Mouse (Mus musculus) left cerebral cortex, adult 8-10 months (tissue): ENCODE measurements at regions not wholly inside any gene's neighbourhood (a gene's known extent, or its start where the extent isn't known, plus 50 kb on each side); places are given as distances from the start of the nearest gene placed in this dataset.
A peak's percentile ranks its signal among the peaks of the same experiment; 100 is the strongest.

Experiments
- DNase-seq, 2 experiments: peaks; one replicate each; pipeline ENCODE4 v3.0.0; 2022; ENCODE audit warnings: low spot score in 2 of 2

- no peak for DNase-seq
Observed at GRCm38 (mm10) chr9:34280311-34281208, 205.1 kb upstream of the Kirrel3 start.

DNA sequence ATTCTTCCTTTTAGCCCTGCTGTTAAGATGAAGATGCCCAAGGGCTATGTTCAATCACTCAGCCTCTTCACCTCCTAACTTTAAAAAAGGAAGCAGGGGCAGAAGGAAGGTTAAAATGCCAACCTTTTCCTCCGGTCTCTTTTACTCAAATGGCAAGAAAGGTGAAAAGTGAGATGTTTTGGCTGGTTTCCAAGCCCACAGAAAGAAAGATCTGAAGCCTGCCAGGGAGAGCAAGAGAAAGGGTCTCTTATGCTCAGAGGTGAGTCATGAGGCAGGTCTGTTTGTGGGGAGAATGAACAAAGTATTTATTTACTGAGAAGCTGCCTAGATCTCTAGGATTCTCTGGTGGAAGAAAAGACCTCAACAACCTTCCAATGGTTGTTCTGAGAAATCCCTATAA lies 162.1 kb upstream of the Kirrel3 start:
- no peak for DNase-seq

DNA sequence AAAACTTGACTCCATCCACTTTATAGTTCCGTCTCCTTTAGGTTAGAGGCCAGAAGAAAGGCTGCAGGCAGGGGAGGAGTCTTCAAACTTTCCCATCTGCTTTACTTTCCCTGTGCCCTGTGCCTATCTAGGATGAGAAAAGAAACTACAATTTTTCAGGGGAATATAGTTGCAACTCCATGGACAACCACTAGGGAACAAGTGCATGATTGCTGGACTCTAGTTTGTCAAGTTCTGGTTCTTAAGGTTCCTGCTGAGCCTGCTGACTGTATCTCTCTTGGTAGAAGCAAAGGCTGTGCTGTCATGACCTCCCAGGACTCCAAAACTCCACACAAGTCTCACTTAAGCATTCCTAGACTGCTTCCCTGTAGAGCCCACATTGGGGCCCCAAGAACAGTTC lies 157.0 kb upstream of the Kirrel3 start:
- no peak for DNase-seq

GRCm38 (mm10) chr9:34334112-34334511 lies 151.6 kb upstream of the Kirrel3 start:
- DNase-seq = no peak

DNA sequence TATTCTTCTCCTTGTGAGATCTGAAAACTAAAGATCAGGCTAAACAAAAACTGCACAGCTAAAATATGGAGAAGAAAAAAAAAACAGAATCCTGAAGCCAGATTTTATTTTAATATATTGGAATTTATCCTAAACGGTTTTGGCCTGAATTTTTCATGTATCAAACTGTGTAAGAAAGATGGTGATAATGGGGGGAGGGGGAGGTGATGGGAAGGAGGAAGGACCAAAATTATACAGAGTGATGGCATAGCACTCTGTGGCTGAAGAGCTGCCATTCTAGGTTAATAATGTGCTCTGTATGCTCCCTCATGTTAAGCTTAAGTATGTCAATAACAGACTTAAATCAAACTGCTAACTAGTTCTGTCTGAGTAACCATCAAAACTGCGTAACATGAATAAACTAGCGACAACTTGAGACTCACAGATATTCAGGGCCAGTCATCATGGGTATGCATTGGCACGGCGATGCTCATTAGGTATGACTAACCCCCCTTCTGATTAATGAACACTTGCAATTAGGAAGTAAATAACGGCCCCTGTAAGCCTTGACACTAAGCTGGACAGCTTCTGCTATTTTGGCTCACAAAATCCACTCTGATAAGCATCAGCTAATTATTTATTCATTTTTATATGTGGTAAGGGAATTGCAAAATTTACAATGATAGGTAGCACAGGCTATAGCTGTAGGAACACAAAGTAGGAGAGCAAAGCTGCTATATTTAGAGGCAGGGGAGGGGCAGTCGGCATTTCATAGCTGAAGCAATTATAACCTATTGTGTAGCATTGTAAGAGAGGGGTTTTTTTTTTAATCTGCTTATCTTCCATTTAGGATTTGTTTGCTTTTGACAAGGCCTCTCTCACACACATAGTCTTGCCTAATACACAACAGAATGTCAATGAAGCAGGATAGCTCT lies 150.9 kb upstream of the Kirrel3 start:
- DNase-seq = no peak

- DNase-seq = no peak
Observed at GRCm38 (mm10) chr9:34348442-34348841, 137.3 kb upstream of the Kirrel3 start.

DNA sequence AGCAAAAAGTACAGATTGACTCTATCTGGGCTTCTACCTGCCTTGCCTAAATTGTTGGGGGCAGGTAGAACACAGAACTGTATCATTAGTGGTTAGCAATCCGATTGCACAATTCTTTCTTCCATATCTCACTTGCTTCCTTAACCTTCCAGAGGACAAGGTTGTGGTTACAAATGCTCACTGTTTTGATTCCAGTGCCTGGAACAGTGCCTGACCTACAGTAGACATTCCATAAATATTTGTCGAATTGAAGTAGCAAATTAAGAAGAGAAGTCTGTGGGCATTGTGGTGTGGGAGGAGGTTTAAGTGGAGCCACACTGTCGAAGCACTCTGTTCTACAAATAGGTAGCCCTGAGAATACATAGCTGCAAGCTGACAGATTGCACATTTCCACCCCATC lies 135.7 kb upstream of the Kirrel3 start:
- no peak for DNase-seq

- no peak for DNase-seq
Observed at GRCm38 (mm10) chr9:34353744-34354143, 131.9 kb upstream of the Kirrel3 start.

GRCm38 (mm10) chr9:34354723-34355316 lies 130.9 kb upstream of the Kirrel3 start:
- DNase-seq = no peak

DNA sequence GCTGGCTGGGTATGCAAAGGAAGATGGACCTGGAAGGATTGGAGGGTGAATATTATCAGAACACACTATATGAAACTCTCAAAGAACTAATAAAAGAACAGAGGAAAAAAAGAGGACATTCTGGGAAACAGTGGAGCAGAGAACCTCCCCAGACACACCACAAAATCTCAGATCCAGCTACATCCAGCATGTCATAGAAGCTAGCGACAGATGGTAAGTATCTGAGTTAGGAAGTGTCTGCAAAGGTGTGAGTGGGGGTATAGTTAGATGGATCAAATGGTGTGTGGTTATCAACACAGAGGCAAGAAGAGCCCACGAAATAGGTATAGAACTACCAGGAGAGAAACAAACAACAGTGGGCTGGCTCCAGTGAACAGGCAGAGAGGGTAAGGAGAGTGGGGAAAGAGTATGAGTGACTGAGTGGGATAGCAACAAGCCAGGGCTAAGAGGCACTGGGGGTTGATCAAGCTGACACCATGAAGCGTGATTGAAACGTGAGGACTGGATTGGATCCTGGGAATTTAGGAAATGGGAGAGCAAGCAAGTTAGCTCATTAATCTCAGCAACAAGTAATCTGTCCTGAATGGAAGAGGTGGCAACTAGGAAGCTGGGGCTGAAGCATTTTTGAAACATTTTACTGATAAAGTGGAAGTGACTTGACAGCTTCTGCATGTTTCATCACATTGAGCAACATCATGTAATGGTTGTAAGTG lies 114.9 kb upstream of the Kirrel3 start:
- no peak for DNase-seq

- no peak for DNase-seq
Observed at GRCm38 (mm10) chr9:34375187-34375586, 110.5 kb upstream of the Kirrel3 start.

DNA sequence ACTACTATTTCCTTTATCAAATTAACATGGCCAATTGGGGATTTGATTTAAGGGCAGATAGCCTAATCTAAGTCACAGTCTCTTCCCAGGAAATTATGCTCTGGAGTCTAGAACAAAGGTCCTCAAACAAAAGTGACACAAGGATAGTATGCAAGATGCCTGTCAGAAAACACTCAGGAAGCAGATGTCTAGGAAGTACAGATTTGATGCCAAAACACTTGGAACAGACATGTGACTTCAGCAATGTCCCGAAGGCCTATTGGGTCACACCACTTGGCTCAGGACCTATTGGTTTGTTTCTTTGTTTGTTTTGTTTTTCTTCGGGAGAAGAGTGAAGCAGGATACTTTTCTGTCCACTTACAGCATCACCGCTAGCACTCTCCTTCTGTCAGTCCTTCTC lies 105.7 kb upstream of the Kirrel3 start:
- DNase-seq = no peak

DNA sequence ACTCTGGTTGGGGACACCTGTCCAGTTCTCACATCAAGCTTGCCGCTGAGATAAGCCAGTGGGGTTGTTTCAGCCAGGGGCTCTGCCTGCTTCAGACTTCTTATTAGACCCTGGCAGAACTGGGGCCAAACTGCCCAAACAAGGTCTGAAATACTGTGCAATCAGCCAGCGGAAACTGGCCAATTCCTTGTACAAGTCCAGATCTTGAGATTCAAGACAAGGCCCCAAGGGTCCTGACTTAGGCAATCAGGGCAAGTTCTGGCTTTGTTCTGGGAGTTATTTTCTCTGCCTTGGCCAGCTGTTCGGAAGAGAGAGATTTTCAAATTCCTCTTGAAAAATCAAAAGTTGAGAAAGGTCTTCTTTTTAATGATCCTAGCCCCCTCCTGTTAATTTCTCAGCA lies 104.1 kb upstream of the Kirrel3 start:
- no peak for DNase-seq

DNA sequence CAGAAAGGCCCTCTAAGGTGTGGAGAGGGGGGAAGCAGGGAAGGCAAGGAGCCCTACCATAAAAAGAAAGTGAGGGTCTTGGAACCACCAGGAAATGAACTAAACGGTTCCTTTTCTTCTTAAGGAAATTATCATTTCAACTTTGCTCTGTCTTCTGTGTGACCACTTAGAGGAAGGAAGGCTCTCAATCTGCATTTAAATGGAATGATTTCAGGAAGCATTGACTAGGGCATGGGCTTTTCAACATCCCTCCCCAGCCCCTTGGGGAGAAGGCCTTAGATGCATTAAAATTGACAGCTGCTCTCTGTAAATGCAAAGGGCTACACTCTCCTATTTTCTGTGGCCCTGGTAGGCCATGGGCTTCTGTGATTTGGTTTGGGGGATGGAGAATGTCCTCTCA lies 103.5 kb upstream of the Kirrel3 start:
- no peak for DNase-seq

DNA sequence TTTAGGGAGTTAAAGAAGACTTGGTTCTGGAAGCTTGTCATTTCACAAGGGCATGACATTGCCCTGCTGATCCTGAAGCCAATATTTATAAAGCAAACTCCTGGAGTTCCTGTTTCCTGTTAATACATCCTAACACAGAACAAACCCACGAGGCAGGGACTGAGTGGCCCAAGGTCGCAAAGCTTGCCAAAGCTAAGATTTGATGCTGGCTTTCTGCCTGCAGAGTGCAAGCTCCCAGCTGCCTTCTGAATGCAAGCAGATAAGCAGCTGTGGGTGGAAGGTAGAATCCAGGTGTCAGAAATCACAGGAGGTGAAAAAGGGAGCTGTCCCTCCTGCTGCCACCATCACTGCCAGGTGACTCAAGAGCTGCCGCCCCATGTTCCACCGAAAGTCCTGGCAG lies 99.6 kb upstream of the Kirrel3 start:
- no peak for DNase-seq

DNA sequence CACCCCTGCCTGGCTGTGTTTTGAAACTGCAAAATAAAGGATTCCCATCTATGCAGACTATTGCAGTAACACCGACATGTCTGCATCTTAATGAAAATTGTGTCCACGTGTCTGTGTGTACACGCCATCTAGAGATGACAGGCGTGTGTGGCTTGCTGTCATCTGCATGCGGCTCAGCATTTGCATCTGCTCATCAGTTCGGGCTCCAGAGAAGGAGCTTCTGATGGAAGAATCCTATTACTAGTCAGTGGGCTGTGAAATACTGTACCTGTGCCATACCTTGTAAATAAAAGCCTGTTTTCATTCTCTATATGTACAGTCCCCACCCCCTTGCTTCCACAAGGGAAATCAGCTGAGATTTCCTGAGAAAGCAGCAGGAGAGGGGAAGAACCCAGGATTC lies 92.7 kb upstream of the Kirrel3 start:
- DNase-seq = no peak

DNA sequence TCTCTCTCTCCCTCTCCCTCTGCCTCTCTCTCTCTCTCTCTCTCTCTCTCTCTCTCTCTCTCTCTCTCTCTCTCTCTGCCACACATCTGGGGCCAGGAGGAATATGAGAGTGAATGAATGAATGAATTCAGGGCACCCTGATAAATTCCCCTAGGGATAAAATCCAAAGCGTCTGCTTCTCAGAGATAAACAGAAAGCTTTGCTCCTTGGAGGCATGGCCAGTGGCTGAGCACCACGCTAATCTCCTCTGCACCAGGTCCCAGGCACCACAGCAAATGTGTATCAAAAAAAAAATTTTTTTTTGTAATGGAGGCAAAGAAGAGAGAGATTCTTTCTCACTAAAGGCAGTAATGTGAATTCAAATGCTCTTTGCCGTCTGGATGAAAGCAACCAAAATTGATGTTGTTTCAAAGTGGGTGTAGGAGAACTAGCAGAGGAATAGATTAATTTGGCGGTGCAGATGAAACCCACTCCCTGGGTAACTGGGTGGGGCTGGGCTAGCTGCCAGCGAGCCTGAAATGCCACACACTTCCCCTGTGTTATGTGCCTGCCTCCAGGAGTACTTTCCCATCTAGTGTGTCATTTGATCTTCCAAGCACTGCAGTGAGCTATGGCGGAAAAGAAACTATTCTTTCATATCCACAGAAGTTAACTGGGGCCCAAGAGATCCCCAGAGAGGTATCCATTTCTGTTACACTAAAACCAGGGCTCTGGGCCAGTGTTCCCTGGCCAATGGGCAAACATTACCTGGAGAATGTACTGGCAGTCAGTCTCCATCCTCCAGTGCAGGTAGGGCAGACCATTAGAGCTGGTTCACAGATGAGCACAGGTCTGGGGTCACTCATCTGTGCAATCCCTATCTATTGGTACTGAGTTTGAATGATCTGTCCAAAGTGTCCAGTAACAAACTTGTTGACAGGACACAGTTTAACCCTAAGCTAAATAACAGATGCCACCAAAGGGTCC lies 89.6 kb upstream of the Kirrel3 start:
- no peak for DNase-seq

DNA sequence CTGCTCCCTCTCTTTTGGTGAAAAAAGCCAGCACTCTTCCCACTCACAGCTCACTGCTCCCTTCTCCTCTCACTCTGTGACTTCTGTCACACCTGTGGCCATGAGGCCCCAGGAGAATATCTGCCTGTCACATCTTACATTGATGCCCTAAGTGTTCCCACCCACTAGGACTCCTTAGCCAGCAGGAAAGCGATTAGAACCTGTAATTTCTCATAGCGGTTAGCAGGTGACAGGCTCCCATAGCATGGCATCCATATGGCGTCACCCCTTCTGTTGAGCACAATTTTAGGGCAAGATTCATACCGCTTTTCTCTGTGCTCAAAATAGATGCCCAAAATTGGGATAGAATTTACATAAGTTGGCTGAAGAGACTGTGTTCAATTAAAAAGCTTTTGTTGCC lies 74.0 kb upstream of the Kirrel3 start:
- peak; percentile 15 to 74 for DNase-seq

GRCm38 (mm10) chr9:34416153-34416552 lies 69.5 kb upstream of the Kirrel3 start:
- DNase-seq = no peak

DNA sequence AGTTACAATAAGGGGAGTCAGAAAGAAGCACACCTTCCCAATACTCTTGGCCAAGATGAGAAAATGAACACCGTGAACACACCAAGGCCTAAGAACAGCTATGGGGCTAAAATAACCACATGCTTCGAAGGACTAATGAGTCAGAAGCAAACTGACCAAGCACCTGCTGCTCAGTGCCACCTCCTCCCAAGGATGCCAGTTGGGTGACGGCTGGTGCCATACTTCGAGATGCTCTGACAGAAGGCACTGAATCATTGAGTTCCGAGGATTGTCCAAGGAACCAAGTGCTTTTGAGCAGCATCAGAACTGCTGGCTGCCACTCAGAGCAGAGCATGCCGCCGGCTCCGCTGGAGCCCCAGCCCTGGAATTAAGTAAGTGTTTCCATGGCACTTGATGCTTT lies 67.6 kb upstream of the Kirrel3 start:
- DNase-seq = peak in 1 of 2 experiments; percentile 33
